Mouse (Mus musculus): ENCODE data around the gene Mdp1. TPM values are rescaled to one million over a fixed set of nuclear protein-coding genes. Genes with fewer than 3 reads are reported as not detected.

The Mdp1 gene
- polyA plus RNA-seq, 1 experiment from 2014 or later = 63.0 TPM

DNA sequence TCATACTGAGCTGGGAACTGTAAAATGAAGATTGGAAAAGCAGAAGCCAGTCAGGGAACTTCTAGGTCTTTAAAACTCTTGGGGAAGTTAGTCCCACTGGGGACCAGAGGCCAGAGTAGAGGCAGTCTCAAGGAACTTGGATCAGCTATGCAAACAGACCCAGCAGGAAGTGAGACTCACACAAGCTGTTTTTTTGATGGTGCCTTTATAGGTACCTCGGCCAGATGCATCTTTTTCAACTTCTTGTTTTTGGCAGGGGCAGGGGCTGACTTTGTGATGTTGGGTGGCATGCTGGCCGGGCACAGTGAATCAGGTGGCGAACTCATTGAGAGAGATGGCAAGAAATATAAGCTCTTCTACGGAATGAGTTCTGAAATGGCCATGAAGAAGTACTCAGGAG is 17.3 kb upstream of the Mdp1 start:
- Histone ChIP-seq H3K4me3 (replicated peaks) (no peak overlapping the region), H3K4me2 (no peak overlapping the region), H3K27ac (no peak overlapping the region), H3K4me1 (replicated peaks) (peaks cover 12% of the 10 kb centered on the region), H3K9me3 (no peaks in the 10 kb centered on the region), H3K9ac (replicated peaks) (no peak overlapping the region), H3K27me3 (no peaks in the 10 kb centered on the region), H3K36me3 (peaks cover 55% of the 10 kb centered on the region)
- no peak for ATAC-seq (ENCODE audit: insufficient number of reproducible peaks, insufficient read depth, low FRiP score, low TSS enrichment, low read depth)
- WGBS = 90% methylated on average over 4 of the region's 4 CpGs

DNA sequence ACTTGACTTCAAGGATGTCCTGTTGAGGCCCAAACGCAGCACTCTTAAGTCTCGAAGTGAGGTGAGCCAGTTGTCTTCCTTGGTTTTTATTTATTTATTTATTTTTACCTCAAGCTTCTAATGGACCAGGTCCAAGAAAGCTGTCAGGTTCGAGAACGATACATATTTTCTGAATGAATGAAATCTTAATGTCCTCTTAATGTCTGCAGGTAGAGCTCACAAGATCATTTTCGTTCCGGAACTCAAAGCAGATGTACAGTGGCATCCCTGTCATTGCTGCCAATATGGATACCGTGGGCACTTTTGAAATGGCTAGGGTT is 12.4 kb upstream of the Mdp1 start:
- H3K27ac ChIP-seq = peak overlapping the region; percentile 93; the same call in 1 of the 2 replicates
- H3K9ac ChIP-seq (replicated peaks) = peak overlapping the region; percentile 78
- H3K27me3 ChIP-seq = no peaks in the 10 kb centered on the region
- WGBS = 77% methylated on average over 7 of the region's 7 CpGs
- H3K9me3 ChIP-seq = no peaks in the 10 kb centered on the region
- peaks cover 17% of the 10 kb centered on the region for H3K4me1 ChIP-seq (replicated peaks)
- peak overlapping the region; percentile 93 for H3K4me2 ChIP-seq
- H3K36me3 ChIP-seq = peaks cover 45% of the 10 kb centered on the region
- no peak for ATAC-seq (ENCODE audit: insufficient number of reproducible peaks, insufficient read depth, low FRiP score, low TSS enrichment, low read depth)
- peak overlapping the region; percentile 78 for H3K4me3 ChIP-seq (replicated peaks)

DNA sequence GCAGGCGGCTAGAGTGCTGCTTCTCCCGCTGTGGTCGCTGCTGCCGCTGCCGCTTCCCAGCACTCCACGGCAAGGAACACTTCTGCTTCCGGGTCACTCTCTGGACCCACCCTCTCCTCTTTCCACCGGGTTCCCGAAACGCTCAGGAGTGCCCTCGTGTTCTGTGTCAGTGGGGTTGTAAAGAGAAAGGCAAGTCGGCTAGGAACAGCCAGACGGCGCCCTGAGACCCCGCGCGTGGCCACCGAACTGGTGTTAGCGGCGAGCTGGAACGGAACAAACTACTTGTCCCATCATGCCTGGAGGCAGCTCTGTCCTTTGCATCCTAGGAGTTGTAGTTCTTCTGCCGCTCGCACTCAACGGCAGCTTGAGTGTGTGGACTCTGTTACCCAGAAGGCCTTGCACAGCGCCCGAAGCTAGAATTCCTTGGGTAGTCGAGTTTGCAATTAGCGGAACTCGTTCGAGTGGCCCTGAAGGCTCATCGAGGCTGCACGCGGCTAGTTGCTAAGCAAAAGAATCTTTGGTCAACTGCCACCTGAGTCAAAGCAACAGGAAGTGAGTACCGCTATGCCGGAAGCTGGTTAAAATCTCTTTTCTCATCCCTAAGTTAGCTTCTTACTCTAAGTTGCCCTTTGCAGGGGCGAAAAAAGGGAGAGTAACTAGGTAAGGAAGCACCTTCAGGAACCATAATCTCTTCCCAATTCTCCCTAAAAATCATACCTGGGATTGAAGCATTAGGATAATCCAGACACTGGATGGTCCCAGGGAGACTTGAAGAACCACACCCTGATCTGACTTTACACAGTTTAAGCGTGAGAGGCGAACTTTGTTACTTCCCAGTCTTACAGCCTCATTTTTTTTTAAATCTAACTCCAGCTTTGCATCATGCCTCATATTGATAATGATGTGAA is 11.8 kb upstream of the Mdp1 start, which contains the start of the genes Gmpr2 and Nedd8:
Gmpr2 (plus strand) TSS at position 109 of the 908 bp plus-strand sequence.
Nedd8 (minus strand) TSS at position 292 of the 908 bp plus-strand sequence.
- Histone ChIP-seq H3K27ac (peak within 1 kb of the TSS; percentile 93), H3K9me3 (no peaks in the 10 kb centered on the region), H3K27me3 (no peaks in the 10 kb centered on the region), H3K4me3 (replicated peaks) (peak within 1 kb of the TSS; percentile 78), H3K4me1 (replicated peaks) (peaks cover 17% of the 10 kb centered on the region), H3K4me2 (peak within 1 kb of the TSS; percentile 93), H3K9ac (replicated peaks) (peak within 1 kb of the TSS; percentile 78), H3K36me3 (peaks cover 39% of the 10 kb centered on the region)
- peak; percentile 97 for ATAC-seq (ENCODE audit: insufficient number of reproducible peaks, insufficient read depth, low FRiP score, low TSS enrichment, low read depth)
- WGBS = 1% methylated on average over 38 of the region's 38 CpGs

DNA sequence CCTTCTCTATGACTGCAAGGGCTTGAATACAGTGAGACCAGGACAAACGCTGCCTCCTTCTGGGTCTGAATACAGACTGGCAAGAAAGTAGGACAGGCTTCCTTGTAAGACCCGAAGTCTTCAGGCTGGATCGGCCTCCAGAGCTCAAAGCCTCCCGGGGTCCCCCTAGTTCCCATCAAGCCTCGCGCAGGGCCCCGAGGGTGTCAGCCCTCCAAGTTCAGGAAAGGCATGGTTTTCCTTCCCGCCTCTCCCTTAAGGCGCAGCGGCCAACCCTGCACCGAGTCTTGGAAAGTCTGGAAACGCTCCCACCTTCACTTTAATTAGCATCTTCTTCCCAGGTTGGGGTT is 11.2 kb upstream of the Mdp1 start:
- peak overlapping the region; percentile 78 for H3K9ac ChIP-seq (replicated peaks)
- H3K9me3 ChIP-seq = no peaks in the 10 kb centered on the region
- peak overlapping the region; percentile 78 for H3K4me3 ChIP-seq (replicated peaks)
- peaks cover 17% of the 10 kb centered on the region for H3K4me1 ChIP-seq (replicated peaks)
- peak overlapping the region; percentile 93 for H3K27ac ChIP-seq
- peak overlapping the region; percentile 93 for H3K4me2 ChIP-seq
- no peaks in the 10 kb centered on the region for H3K27me3 ChIP-seq
- WGBS = under 1% methylated on average over 12 of the region's 12 CpGs
- no peak; the same call in 1 of the 2 replicates for ATAC-seq (ENCODE audit: insufficient number of reproducible peaks, insufficient read depth, low FRiP score, low TSS enrichment, low read depth)
- peaks cover 38% of the 10 kb centered on the region for H3K36me3 ChIP-seq

GRCm38 (mm10) chr14:55660636-55661035 is 328 bp upstream of the Mdp1 start:
- peak overlapping the region; percentile 61 for H3K4me3 ChIP-seq (replicated peaks)
- H3K27ac ChIP-seq = peak overlapping the region; percentile 37; the same call in 1 of the 2 replicates
- no peak overlapping the region for H3K9ac ChIP-seq (replicated peaks)
- H3K4me2 ChIP-seq = peak overlapping the region; percentile 65
- H3K36me3 ChIP-seq = peaks cover 53% of the 10 kb centered on the region
- WGBS = 49% methylated on average over 2 of the region's 2 CpGs
- no peaks in the 10 kb centered on the region for H3K27me3 ChIP-seq
- ATAC-seq (ENCODE audit: insufficient number of reproducible peaks, insufficient read depth, low FRiP score, low TSS enrichment, low read depth) = no peak
- 0 out of 2 replicates have a peak, but pooled peaks cover 8% of the 10 kb centered on the region for H3K4me1 ChIP-seq (replicated peaks)
- no peaks in the 10 kb centered on the region for H3K9me3 ChIP-seq

DNA sequence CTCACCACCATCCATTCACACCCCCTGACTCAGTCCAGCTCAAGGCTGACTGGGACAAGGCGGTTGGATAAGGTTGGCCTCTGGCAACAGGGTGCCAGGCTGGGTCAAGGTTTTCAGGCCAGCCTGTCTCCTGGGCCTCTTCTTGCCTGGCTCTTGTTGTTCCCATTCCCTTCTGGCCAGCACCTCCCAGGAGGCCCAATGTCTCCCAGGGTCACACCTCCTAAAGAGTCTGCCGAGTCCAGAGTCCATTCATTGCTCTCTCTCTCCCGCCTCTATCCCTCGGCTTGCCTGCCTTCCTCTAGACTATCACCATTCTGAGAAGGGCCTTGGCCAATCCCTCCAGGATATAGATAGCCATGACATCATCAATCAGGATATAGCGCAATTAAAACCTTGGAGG is 2.3 kb downstream of the Mdp1 start:
- Histone ChIP-seq H3K27ac (no peak overlapping the region), H3K36me3 (peaks cover 42% of the 10 kb centered on the region), H3K4me2 (no peak overlapping the region), H3K4me1 (replicated peaks) (0 out of 2 replicates have a peak, but pooled peaks cover 8% of the 10 kb centered on the region), H3K9ac (replicated peaks) (no peak overlapping the region), H3K27me3 (no peaks in the 10 kb centered on the region), H3K4me3 (replicated peaks) (no peak overlapping the region), H3K9me3 (no peaks in the 10 kb centered on the region)
- ATAC-seq (ENCODE audit: insufficient number of reproducible peaks, insufficient read depth, low FRiP score, low TSS enrichment, low read depth) = no peak
- 89% methylated on average over 5 of the region's 5 CpGs for WGBS

- Histone ChIP-seq H3K4me2 (no peak overlapping the region), H3K4me3 (replicated peaks) (no peak overlapping the region), H3K27me3 (no peaks in the 10 kb centered on the region), H3K9ac (replicated peaks) (no peak overlapping the region), H3K27ac (no peak overlapping the region), H3K9me3 (no peaks in the 10 kb centered on the region), H3K4me1 (replicated peaks) (0 out of 2 replicates have a peak, but pooled peaks cover 8% of the 10 kb centered on the region), H3K36me3 (peaks cover 33% of the 10 kb centered on the region)
- no peak for ATAC-seq (ENCODE audit: insufficient number of reproducible peaks, insufficient read depth, low FRiP score, low TSS enrichment, low read depth)
- 88% methylated on average over 3 of the region's 3 CpGs for WGBS
These were observed 3.4 kb downstream of the Mdp1 start for GRCm38 (mm10) chr14:55656935-55657334.

- Histone ChIP-seq H3K9ac (replicated peaks) (no peak overlapping the region), H3K4me2 (no peak overlapping the region), H3K4me1 (replicated peaks) (no peaks in the 10 kb centered on the region), H3K36me3 (peaks cover 9% of the 10 kb centered on the region), H3K9me3 (no peaks in the 10 kb centered on the region), H3K27ac (no peak overlapping the region), H3K4me3 (replicated peaks) (no peak overlapping the region), H3K27me3 (no peaks in the 10 kb centered on the region)
- no peak for ATAC-seq (ENCODE audit: insufficient number of reproducible peaks, insufficient read depth, low FRiP score, low TSS enrichment, low read depth)
- WGBS = 88% methylated on average over 7 of the region's 7 CpGs
These were observed 8.8 kb downstream of the Mdp1 start for GRCm38 (mm10) chr14:55651528-55651927.

DNA sequence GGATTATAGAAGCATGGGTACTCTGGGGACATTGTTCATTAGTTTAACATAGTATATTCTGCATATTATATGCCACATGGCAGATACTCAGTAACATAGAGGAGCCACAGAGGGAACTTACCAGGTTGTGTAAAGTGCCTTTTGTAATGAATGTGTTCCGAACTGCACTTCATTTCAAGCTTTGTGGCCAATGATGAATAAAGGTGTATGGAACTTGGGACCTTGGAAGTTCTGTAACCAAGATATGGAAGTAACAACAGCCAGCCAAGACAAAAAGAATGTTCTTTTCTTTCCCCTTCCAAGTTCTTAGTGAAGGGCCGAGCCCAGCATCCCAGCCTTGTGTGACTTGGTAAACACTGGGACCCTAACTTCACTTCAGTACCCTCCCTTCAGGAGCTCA is 10.4 kb downstream of the Mdp1 start, which contains the start of gene Tssk4:
Tssk4 (plus strand) TSS at position 301 of the 400 bp plus-strand sequence.
- Histone ChIP-seq H3K4me3 (replicated peaks) (no peak within 1 kb of the TSS), H3K27ac (no peak within 1 kb of the TSS), H3K4me2 (no peak within 1 kb of the TSS), H3K9ac (replicated peaks) (no peak within 1 kb of the TSS), H3K36me3 (peaks cover 17% of the 10 kb centered on the region), H3K4me1 (replicated peaks) (peaks cover 8% of the 10 kb centered on the region), H3K9me3 (no peaks in the 10 kb centered on the region), H3K27me3 (no peaks in the 10 kb centered on the region)
- WGBS = 85% methylated on average over 2 of the region's 2 CpGs
- no peak for ATAC-seq (ENCODE audit: insufficient number of reproducible peaks, insufficient read depth, low FRiP score, low TSS enrichment, low read depth)

DNA sequence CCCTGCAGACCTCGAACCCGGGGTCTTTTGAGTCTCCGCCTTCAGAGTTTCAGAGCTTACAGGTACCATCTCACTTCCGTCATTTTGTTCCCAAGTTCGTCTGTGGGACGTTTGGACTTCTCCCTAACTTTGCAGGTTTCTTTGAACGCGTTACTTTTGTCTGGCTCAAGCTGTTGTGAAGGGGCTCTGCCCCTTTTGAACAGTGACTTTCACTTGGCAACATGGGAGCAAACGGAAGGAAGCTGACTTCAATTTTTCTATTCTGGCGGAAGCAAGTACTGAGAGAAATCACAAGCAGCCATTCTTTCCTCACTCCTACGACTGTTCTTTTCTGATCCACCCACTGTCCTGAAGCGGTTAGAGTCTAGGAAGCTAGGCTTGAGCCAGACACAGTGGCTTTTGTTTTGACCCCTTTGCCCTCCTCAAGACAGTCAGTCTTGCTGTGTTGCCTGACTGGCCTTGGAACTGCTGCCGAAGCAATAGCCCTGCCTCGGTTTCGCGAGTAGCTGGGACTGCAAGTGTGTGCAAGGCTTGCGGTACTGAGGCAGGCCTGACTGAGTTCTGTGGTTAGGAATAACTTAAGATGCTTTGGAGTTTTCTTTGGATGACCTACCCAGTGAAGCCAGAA is 15.9 kb downstream of the Mdp1 start:
- ATAC-seq (ENCODE audit: insufficient number of reproducible peaks, insufficient read depth, low FRiP score, low TSS enrichment, low read depth) = no peak
- 33% methylated on average over 17 of the region's 17 CpGs for WGBS
- Histone ChIP-seq H3K4me3 (replicated peaks) (peak overlapping the region; percentile 88), H3K9me3 (no peaks in the 10 kb centered on the region), H3K4me1 (replicated peaks) (peaks cover 27% of the 10 kb centered on the region), H3K4me2 (peak overlapping the region; percentile 88), H3K36me3 (peaks cover 41% of the 10 kb centered on the region), H3K27ac (0 out of 2 replicates have a peak overlapping the region, but pooled peaks have one; percentile 23), H3K9ac (replicated peaks) (peak overlapping the region; percentile 93), H3K27me3 (no peaks in the 10 kb centered on the region)
